Mouse (Mus musculus): ENCODE data around the gene Sesn3. TPM values are rescaled to one million over a fixed set of nuclear protein-coding genes. Genes with fewer than 3 reads are reported as not detected.
"Not testable (repeated sequence)": the region's sequence is repeated elsewhere in the genome, so short reads cannot be mapped to it uniquely, and the experiment has no call there.

Sesn3 gene
- 27.5 and 27.6 TPM in 2 replicates for polyA plus RNA-seq (2014; fragmentation: Nextera tagmentation; extraction: Ambion mirVana)

DNA sequence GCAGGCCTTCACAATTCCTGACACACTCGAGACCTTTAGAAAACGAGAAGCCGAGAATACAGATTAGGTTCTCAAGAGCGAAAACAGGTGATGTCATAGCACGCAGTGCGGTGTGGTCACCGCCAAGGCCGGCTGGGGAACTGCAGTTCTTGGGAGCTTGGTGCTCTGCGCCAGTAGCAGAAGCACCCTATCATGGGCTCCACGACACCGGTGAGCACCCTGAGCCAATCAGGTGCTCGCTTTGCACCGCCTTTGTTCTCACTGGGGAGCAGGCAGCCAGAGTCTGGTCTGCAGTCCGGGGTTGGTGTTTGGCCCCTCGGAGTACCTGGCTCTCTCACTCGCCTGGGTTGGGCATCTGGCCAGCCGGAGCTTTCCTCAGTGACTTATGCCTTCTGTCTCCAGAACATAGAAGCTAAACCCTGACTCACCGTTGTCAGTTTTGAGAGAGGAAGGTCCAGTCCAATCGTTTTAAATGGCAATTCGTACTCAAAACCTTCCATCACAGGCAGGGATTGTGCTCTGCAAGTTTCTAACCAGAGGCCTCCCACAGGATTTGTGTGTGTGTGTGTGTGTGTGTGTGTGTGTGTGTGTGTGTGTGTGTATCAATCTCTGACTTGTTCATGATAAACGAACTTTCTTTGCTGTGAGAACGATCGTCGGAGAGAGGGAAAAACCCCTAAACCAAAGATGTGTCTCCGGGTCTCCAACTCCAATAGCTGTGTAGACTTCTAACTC, at the start of gene Sesn3:
TSS of gene Sesn3 (plus strand) at position 82 of the 735 bp plus-strand sequence.
- peak within 1 kb of the TSS; percentile 51 for H3K9ac ChIP-seq (replicated peaks; ENCODE audit: low read length)
- no peaks in the 10 kb centered on the region for H3K36me3 ChIP-seq (replicated peaks; ENCODE audit: control insufficient read depth, insufficient read depth, low read depth, low read length)
- ATAC-seq (replicated peaks; ENCODE audit: insufficient number of reproducible peaks, low FRiP score, low TSS enrichment, low read depth) (peak; percentile 36), DNase-seq (ENCODE audit: low spot score) (peak; percentile 80)
- H3K9me3 ChIP-seq (replicated peaks; ENCODE audit: control insufficient read depth, low read length): no peaks in the 10 kb centered on the region
- H3K4me3 ChIP-seq (ENCODE audit: low read depth, low read length): peak within 1 kb of the TSS; percentile 18
- 3% methylated on average over 25 of the region's 25 CpGs for WGBS
- peak within 1 kb of the TSS; percentile 79 for H3K27ac ChIP-seq (replicated peaks; ENCODE audit: low read depth, low read length)
- H3K27me3 ChIP-seq (ENCODE audit: control insufficient read depth, insufficient read depth, low read length): no peaks in the 10 kb centered on the region
- H3K4me1 ChIP-seq (ENCODE audit: control insufficient read depth, insufficient read depth, low read length): peaks cover 4% of the 10 kb centered on the region; the same call in 1 of the 2 replicates
- peak within 1 kb of the TSS; percentile 47 for H3K4me2 ChIP-seq (ENCODE audit: low read depth, low read length)

DNA sequence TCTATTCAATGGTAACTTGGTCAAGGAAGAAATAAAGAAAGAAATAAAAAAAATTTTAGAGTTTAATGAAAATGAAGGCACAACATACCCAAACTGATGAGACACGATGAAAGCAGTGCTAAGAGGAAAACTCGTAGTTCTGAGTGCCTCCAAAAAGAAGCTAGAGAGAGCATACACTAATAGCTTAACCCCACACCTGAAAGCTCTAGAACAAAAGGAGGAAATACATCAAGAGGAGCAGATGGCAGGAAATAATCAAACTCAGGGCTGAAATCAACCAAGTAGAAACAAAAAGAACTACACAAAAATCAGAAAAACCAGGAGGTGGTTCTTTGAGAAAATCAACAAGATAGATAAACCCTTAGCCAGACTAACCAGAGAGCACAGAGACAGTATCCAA, 47.8 kb upstream of the Sesn3 start:
- not testable (repeated sequence) for H3K27ac ChIP-seq (replicated peaks; ENCODE audit: low read depth, low read length); H3K4me2 ChIP-seq (ENCODE audit: low read depth, low read length); ATAC-seq (replicated peaks; ENCODE audit: insufficient number of reproducible peaks, low FRiP score, low TSS enrichment, low read depth); H3K9ac ChIP-seq (replicated peaks; ENCODE audit: low read length); DNase-seq (ENCODE audit: low spot score); H3K4me1 ChIP-seq (ENCODE audit: control insufficient read depth, insufficient read depth, low read length); H3K9me3 ChIP-seq (replicated peaks; ENCODE audit: control insufficient read depth, low read length); H3K4me3 ChIP-seq (ENCODE audit: low read depth, low read length); H3K36me3 ChIP-seq (replicated peaks; ENCODE audit: control insufficient read depth, insufficient read depth, low read depth, low read length); H3K27me3 ChIP-seq (ENCODE audit: control insufficient read depth, insufficient read depth, low read length)
- 81% methylated on average over 2 of the region's 2 CpGs for WGBS

GRCm38 (mm10) chr9:14233702-14234373, 41.0 kb upstream of the Sesn3 start:
- peak; percentile 48 for DNase-seq (ENCODE audit: low spot score)
- no peak for ATAC-seq (replicated peaks; ENCODE audit: insufficient number of reproducible peaks, low FRiP score, low TSS enrichment, low read depth)
- Histone ChIP-seq H3K27me3 (ENCODE audit: control insufficient read depth, insufficient read depth, low read length) (no peaks in the 10 kb centered on the region), H3K4me2 (ENCODE audit: low read depth, low read length) (no peak overlapping the region), H3K4me1 (ENCODE audit: control insufficient read depth, insufficient read depth, low read length) (no peaks in the 10 kb centered on the region), H3K9ac (replicated peaks; ENCODE audit: low read length) (no peak overlapping the region), H3K9me3 (replicated peaks; ENCODE audit: control insufficient read depth, low read length) (no peaks in the 10 kb centered on the region), H3K27ac (replicated peaks; ENCODE audit: low read depth, low read length) (no peak overlapping the region), H3K4me3 (ENCODE audit: low read depth, low read length) (no peak overlapping the region), H3K36me3 (replicated peaks; ENCODE audit: control insufficient read depth, insufficient read depth, low read depth, low read length) (no peaks in the 10 kb centered on the region)
- WGBS: 46% methylated on average over 7 of the region's 7 CpGs

DNA sequence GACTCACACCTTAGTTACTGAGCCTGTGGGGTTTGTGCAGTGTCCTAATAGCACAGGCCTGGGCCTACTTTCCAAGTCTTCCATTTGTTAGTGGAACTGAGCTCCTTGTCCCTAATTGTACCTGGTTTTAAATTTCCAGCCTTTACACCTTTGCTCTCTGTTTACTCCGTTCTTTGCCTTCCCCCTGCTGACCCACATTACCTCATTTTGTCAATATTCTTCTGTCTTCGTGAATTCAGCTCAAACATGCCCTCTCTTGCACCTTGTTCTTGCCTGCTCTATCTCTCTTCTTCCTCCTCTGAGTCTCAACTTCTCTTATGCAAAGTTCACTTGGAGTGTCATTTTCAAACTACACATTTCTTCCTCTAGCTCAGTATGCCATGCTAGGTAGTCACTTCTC, 39.6 kb upstream of the Sesn3 start:
- Histone ChIP-seq H3K4me2 (ENCODE audit: low read depth, low read length) (no peak overlapping the region), H3K9ac (replicated peaks; ENCODE audit: low read length) (no peak overlapping the region), H3K4me3 (ENCODE audit: low read depth, low read length) (no peak overlapping the region), H3K9me3 (replicated peaks; ENCODE audit: control insufficient read depth, low read length) (no peaks in the 10 kb centered on the region), H3K36me3 (replicated peaks; ENCODE audit: control insufficient read depth, insufficient read depth, low read depth, low read length) (no peaks in the 10 kb centered on the region), H3K4me1 (ENCODE audit: control insufficient read depth, insufficient read depth, low read length) (no peaks in the 10 kb centered on the region), H3K27ac (replicated peaks; ENCODE audit: low read depth, low read length) (no peak overlapping the region), H3K27me3 (ENCODE audit: control insufficient read depth, insufficient read depth, low read length) (no peaks in the 10 kb centered on the region)
- WGBS: 74% methylated on average over 2 of the region's 2 CpGs
- DNase-seq (ENCODE audit: low spot score): no peak
- no peak for ATAC-seq (replicated peaks; ENCODE audit: insufficient number of reproducible peaks, low FRiP score, low TSS enrichment, low read depth)

GRCm38 (mm10) chr9:14241003-14241402, 33.9 kb upstream of the Sesn3 start:
- not testable (repeated sequence) for H3K36me3 ChIP-seq (replicated peaks; ENCODE audit: control insufficient read depth, insufficient read depth, low read depth, low read length); DNase-seq (ENCODE audit: low spot score); H3K4me2 ChIP-seq (ENCODE audit: low read depth, low read length); H3K9me3 ChIP-seq (replicated peaks; ENCODE audit: control insufficient read depth, low read length); ATAC-seq (replicated peaks; ENCODE audit: insufficient number of reproducible peaks, low FRiP score, low TSS enrichment, low read depth); H3K4me3 ChIP-seq (ENCODE audit: low read depth, low read length); H3K4me1 ChIP-seq (ENCODE audit: control insufficient read depth, insufficient read depth, low read length); H3K27me3 ChIP-seq (ENCODE audit: control insufficient read depth, insufficient read depth, low read length); H3K9ac ChIP-seq (replicated peaks; ENCODE audit: low read length); H3K27ac ChIP-seq (replicated peaks; ENCODE audit: low read depth, low read length)
- WGBS: 76% methylated on average over 1 of the region's 1 CpGs

GRCm38 (mm10) chr9:14242308-14242707, 32.6 kb upstream of the Sesn3 start:
- Histone ChIP-seq H3K27ac (replicated peaks; ENCODE audit: low read depth, low read length) (no peak overlapping the region), H3K4me3 (ENCODE audit: low read depth, low read length) (no peak overlapping the region), H3K4me1 (ENCODE audit: control insufficient read depth, insufficient read depth, low read length) (no peaks in the 10 kb centered on the region), H3K27me3 (ENCODE audit: control insufficient read depth, insufficient read depth, low read length) (no peaks in the 10 kb centered on the region), H3K36me3 (replicated peaks; ENCODE audit: control insufficient read depth, insufficient read depth, low read depth, low read length) (no peaks in the 10 kb centered on the region), H3K9ac (replicated peaks; ENCODE audit: low read length) (no peak overlapping the region), H3K9me3 (replicated peaks; ENCODE audit: control insufficient read depth, low read length) (no peaks in the 10 kb centered on the region), H3K4me2 (ENCODE audit: low read depth, low read length) (no peak overlapping the region)
- DNase-seq (ENCODE audit: low spot score) (no peak), ATAC-seq (replicated peaks; ENCODE audit: insufficient number of reproducible peaks, low FRiP score, low TSS enrichment, low read depth) (no peak)
- WGBS: 66% methylated on average over 2 of the region's 2 CpGs

GRCm38 (mm10) chr9:14244528-14244927, 30.3 kb upstream of the Sesn3 start:
- Histone ChIP-seq H3K9me3 (replicated peaks; ENCODE audit: control insufficient read depth, low read length) (no peaks in the 10 kb centered on the region), H3K9ac (replicated peaks; ENCODE audit: low read length) (no peak overlapping the region), H3K27me3 (ENCODE audit: control insufficient read depth, insufficient read depth, low read length) (no peaks in the 10 kb centered on the region), H3K4me3 (ENCODE audit: low read depth, low read length) (no peak overlapping the region), H3K27ac (replicated peaks; ENCODE audit: low read depth, low read length) (no peak overlapping the region), H3K4me2 (ENCODE audit: low read depth, low read length) (no peak overlapping the region), H3K4me1 (ENCODE audit: control insufficient read depth, insufficient read depth, low read length) (no peaks in the 10 kb centered on the region; the same call in 1 of the 2 replicates), H3K36me3 (replicated peaks; ENCODE audit: control insufficient read depth, insufficient read depth, low read depth, low read length) (no peaks in the 10 kb centered on the region)
- DNase-seq (ENCODE audit: low spot score) (peak; percentile 25), ATAC-seq (replicated peaks; ENCODE audit: insufficient number of reproducible peaks, low FRiP score, low TSS enrichment, low read depth) (no peak)
- 24% methylated on average over 9 of the region's 9 CpGs for WGBS

GRCm38 (mm10) chr9:14245013-14245586, 29.8 kb upstream of the Sesn3 start:
- H3K27me3 ChIP-seq (ENCODE audit: control insufficient read depth, insufficient read depth, low read length): no peaks in the 10 kb centered on the region
- DNase-seq (ENCODE audit: low spot score) (no peak), ATAC-seq (replicated peaks; ENCODE audit: insufficient number of reproducible peaks, low FRiP score, low TSS enrichment, low read depth) (no peak)
- no peak overlapping the region for H3K9ac ChIP-seq (replicated peaks; ENCODE audit: low read length)
- H3K4me3 ChIP-seq (ENCODE audit: low read depth, low read length): no peak overlapping the region
- no peaks in the 10 kb centered on the region for H3K36me3 ChIP-seq (replicated peaks; ENCODE audit: control insufficient read depth, insufficient read depth, low read depth, low read length)
- WGBS: 30% methylated on average over 7 of the region's 7 CpGs
- H3K27ac ChIP-seq (replicated peaks; ENCODE audit: low read depth, low read length): no peak overlapping the region
- no peaks in the 10 kb centered on the region; the same call in 1 of the 2 replicates for H3K4me1 ChIP-seq (ENCODE audit: control insufficient read depth, insufficient read depth, low read length)
- H3K9me3 ChIP-seq (replicated peaks; ENCODE audit: control insufficient read depth, low read length): no peaks in the 10 kb centered on the region
- no peak overlapping the region for H3K4me2 ChIP-seq (ENCODE audit: low read depth, low read length)

All from embryonic facial prominence, embryonic 11.5 days (tissue).